In the genomic region with DNA sequence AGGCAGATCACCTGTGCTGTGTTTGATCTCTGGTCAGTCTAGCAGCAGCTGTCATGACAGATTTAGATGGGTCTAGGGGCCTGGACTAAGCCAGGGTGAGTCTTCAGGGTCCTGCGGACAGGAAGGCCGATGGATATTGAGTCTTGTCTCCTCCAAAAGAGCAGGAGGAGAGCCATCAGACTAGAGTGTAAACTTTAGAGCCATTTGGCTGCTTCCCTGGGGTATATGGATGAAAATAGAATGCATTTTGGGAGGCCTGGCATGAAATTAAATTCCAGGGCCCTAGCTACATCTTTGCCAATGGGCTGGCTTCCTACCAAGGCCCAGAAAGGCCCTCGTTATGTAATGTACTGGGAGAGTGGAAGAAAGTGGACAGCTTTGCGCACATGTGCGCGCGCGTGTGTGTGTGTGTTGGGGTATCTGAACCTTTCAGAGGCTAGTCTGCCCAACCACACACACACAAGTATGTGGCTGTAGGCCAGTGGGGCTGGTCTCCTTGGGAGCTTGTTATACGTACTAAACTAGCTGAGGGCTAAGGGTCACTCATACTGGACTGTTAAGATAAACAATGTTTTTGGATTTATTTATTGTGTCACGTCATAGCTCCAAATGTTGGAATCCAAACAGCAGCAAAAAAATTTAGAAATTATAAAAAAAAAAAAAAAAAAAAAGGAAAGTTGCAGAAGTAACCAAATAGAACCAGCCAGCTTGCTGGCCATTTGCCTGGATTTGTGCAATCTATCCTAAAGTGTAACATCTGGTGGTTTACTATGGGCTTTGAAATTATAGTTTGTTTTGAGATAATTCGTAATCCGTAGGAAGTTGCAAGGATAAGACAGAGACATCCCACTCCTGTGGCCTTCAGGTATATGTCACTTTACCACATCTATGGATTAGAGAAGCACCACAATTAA, we compare ENCODE assay signal across 7 mouse cellular contexts.
DNase-seq lines count a peak whose midpoint lies in the region.

No protein-coding gene starts in this region.

- DNase-seq in right cerebral cortex, adult 18-20 months = peak; percentile 58
- DNase-seq in right cerebral cortex, postnatal 14 days = no peak
- DNase-seq in cerebellum, adult 9-10 months = peak; percentile 97
- DNase-seq in heart, postnatal 25 days (ENCODE audit: low spot score) = peak; percentile 81
- DNase-seq in layer of hippocampus, adult 9-11 months = peak; percentile 55
- peak; percentile 49 to 61 for DNase-seq in right cerebral cortex, postnatal 10 days (ENCODE audit: low spot score in 2 of 2)
- no peak for DNase-seq in spleen, adult 18-20 months

- intact Hi-C loops in heart, postnatal 25 days (cut with DNase I) = no loop called here

Comparison
In these comparisons a context has a peak if more than half of its experiments do, and no peak if none do; other contexts are left out.
1. DNase-seq: peak in right cerebral cortex, adult 18-20 months (single experiment), cerebellum, adult 9-10 months (single experiment), heart, postnatal 25 days (single experiment), layer of hippocampus, adult 9-11 months (single experiment) and right cerebral cortex, postnatal 10 days (2 of 2); none in right cerebral cortex, postnatal 14 days (single experiment) and spleen, adult 18-20 months (0 of 2).